Mouse (Mus musculus) heart, adult 2 months (tissue): ENCODE data around the gene Ajm1.

Source experiments
- CTCF ChIP-seq: fragments of 200-600 bp; IDR thresholded peaks from 2 replicates; pipeline ENCODE4 v1.8.1; 2022; ENCODE audit warnings: antibody characterized with exemption, mild to moderate bottlenecking, moderate library complexity
- EP300 ChIP-seq: fragments of 200-500 bp; IDR thresholded peaks from 2 replicates; pipeline ENCODE4 v1.6.1; 2011; ENCODE audit warnings: low read depth, low read length, control low read depth; ENCODE audit not compliant: insufficient read depth
- POLR2A ChIP-seq: fragments of 200-500 bp; IDR thresholded peaks from 2 replicates; pipeline ENCODE4 v1.6.1; 2011; ENCODE audit warnings: mild to moderate bottlenecking, low read depth, low read length, control low read depth; ENCODE audit not compliant: insufficient read depth

GRCm38 (mm10) chr2:25571221-25571620 lies 10.3 kb downstream of the Ajm1 start:
- TF ChIP-seq CTCF (no peak), POLR2A (no peak), EP300 (no peak)
